Mouse (Mus musculus): ENCODE results near the gene Lrmp.

The Lrmp gene

DNA sequence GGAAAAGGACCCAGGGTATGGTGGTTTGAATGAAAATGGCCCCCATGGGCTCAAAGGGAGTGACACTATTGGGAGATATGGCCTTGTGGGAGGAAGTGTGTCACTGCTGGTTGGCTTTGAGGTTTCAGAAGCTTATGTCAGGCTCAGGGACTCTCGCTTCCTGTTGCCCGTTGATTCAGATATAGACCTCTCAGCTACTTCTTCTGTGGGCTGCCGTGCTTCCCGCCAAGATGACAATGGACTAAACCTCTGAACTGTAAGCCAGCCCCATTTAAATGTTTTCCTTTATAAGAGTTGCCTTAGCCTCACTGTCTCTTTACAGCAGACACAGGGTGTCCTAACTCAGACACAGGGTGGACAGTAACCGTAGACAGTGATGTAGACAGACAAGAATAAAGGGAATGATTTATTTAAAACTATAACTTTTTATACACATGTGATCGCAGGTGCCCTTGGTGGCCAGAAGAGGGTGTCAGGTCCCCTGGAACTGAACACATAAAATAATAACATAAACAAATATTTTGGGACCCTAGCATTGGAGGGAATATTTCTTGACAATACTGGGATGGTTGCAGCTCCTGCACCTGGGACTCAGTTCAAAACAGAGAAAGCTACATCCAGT lies at the start of gene Lrmp:
Gene Lrmp (plus strand): TSS at position 178 of the 622 bp plus-strand sequence.
- in situ Hi-C loops (cut with MboI, MseI) = no loop called here

- in situ Hi-C loops (cut with MboI, MseI) = no loop called here
Observed at GRCm38 (mm10) chr6:145066416-145066815, 49.0 kb upstream of the Lrmp start.

DNA sequence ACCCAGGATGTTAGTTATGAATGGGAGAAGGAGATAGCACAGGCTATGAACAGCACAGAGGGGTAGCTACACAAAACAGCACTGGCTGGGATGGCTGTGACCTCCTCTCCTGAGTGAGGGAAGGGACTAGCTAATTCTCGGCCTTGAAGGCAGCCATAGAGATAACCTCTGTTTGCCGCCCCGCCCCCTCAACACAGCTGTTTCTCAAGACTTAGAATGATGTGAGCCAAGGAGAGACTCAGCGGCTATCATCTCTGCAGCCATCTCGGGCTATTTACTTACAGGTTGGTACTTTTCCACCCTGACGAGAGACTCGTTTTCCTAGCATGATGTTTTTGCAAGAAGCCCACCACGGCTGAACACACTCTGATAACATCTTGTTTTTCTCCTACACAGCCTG lies 47.8 kb upstream of the Lrmp start:
- in situ Hi-C loops (cut with MboI, MseI) = no loop called here

DNA sequence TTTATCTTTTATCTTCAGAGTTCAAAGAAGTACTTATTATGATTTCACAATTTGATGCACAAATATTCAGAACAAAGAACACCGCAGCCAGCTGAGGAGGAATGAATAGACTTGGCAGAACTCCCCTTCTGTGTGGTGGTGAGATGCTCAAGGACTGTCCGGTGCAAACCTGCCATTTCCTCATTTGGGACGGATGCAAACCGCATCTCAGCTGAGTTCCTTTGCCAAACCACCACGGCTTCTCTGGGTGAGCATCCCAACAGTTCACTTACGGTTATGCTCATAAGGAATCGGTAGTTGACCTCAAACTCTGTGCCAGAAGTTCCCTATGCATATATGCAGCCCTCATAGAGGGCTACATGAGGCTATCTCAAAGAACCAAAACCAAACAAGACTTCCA lies 46.1 kb upstream of the Lrmp start:
- in situ Hi-C loops (cut with MboI, MseI) = no loop called here

DNA sequence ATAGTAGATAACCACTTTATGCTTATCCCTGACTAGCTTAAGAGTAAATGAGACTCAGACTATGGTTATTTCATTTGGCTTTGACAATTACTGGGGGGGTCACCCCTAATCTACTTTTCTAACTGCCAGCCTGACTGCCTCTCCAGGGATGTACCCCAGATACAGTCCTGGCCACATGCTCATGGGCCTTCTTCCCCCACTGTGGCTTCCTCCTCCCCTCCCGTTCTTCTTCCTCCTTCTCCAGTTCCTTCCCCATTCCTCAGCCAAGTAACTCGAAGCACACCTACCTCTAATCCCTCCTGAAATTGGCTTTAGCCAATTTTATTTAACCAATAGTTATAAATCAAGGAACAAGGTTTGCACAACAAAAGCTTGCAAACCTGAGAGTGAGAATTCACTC lies 45.5 kb upstream of the Lrmp start:
- in situ Hi-C loops (cut with MboI, MseI) = no loop called here

DNA sequence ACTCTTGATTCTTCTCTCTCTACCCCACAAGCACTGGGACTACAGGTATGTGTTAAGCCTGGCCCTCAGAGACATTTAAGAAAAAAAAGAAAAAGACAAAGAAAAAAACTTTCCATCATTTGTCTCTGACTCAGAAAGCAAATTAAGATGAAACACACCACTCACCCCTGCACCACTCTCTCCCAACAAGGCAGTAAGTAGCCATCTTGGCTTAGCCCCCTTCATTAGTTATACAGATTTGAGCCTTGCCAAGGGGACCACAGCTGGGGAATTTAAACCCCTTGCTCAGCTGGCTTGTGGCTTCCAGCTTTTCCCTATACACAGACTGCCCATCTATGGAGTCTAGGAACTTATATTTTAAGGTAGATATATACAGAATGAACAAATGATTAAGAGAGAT lies 41.0 kb upstream of the Lrmp start:
- in situ Hi-C loops (cut with MboI, MseI) = no loop called here

DNA sequence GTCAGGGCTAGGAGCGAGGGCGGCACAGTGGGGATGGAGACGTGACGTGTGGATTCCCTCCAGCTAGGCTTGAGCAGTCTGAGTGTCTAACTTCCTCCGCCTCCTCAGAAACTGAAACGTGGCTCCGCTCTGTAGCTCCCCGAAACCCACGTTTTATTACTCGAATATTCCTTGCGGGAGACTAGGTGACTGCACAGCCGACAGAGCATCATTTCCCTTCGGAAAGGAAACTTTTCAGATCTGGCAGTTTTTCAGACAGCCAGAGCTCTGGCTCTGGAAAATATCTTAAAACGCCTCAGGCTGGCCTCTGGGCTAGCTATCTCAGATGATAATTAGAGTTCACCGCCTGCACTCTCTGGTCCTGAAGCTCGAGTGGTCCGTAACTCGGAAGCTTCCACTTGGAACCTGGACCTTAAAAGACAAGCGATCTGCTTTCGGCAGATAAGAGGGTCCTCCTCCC lies 40.3 kb upstream of the Lrmp start:
- in situ Hi-C loops (cut with MboI, MseI) = no loop called here

DNA sequence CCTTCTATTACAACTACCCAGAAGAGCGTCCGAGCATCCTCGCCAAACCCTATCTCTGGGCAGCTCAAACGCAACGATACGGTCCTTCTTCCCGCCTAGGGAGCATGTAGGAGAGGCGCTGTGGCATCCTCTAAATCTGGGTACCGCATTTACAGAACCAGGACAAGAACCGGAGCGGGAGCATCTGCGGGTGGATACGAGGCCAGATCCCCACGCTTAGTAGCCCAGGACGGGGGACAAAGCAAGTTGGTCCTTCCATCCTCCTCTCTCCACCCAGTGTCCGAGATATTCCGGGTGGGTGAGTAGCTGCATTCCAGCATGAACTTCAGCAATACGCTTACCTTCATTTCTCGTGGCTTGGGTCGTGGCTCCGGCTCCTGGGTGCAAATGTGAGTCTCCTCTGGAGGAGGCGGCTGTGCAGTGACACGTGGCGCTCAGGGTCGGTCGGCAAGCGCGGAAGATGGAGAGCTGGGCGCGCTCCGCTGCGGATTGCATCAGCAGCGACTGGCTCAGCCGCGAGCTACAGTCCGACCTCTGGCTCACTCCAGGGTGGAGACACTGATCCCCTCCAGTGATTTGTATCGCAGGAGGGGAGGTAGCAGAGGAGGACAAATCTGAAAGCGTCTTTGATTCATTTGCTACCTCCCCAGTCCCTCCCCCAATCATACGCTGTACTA lies 39.8 kb upstream of the Lrmp start, which contains the start of gene Bcat1:
Gene Bcat1 (minus strand): TSS at position 637 of the 677 bp plus-strand sequence.
- in situ Hi-C loops (cut with MboI, MseI) = no loop called here

GRCm38 (mm10) chr6:145076286-145076685 lies 39.2 kb upstream of the Lrmp start:
- in situ Hi-C loops (cut with MboI, MseI) = no loop called here

DNA sequence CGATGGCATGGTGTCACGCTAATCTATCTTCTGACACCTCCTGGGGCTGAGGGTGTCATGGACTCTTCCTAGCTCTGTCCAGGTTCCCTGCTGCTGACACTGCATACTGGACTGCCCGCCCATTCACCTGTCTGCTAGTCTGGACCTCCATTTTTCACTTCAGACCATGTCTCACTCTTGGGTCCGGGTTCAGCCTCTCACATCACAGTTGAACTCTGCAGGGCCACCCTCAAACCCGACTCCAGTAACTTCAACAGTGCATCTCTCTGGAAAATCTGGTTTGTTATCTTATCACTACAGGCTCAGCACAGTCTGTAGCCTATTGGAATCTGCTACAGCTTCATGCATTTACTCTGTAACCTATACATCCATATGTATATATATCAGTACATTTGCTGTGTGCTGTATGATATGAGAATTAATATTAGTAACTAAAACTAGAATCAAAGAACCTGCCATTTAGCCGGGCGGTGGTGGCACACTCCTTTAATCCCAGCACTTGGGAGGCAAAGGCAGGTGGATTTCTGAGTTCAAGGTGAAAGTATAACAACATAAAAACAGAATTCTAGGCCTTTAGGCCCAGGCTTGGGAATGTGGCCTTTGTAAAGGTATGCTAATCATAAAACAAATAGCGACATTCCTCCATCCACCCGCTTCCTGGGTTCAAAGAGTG lies 36.2 kb upstream of the Lrmp start:
- in situ Hi-C loops (cut with MboI, MseI) = no loop called here

DNA sequence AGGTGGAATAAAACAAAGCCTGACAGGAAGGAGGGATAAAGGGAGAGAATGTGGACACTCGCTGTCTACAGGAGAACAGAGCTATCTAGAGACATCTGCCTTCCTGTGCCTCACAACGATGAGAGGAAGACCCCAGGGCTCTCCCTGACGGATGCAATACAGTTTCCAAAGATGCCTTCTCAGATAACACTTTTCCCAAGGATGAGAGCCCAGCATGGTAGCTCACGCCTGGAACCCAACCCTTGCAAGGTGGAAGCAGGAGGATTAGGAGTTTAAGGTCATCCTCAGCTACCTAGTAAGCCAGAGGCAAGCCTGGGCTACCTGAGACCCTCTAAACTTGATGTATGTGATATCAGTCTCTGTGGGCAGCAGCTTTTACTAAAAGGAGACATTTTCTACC lies 33.7 kb upstream of the Lrmp start:
- in situ Hi-C loops (cut with MboI, MseI) = no loop called here

GRCm38 (mm10) chr6:145084343-145085117 lies 30.9 kb upstream of the Lrmp start:
- in situ Hi-C loops (cut with MboI, MseI) = loop anchor here (5.0 kb wide), 1 partner anchor 88 kb away; no protein-coding TSS in a partner anchor

GRCm38 (mm10) chr6:145088451-145089113 lies 26.9 kb upstream of the Lrmp start:
- in situ Hi-C loops (cut with MboI, MseI) = loop anchor here (5.0 kb wide), 1 partner anchor 84 kb away; no protein-coding TSS in a partner anchor

DNA sequence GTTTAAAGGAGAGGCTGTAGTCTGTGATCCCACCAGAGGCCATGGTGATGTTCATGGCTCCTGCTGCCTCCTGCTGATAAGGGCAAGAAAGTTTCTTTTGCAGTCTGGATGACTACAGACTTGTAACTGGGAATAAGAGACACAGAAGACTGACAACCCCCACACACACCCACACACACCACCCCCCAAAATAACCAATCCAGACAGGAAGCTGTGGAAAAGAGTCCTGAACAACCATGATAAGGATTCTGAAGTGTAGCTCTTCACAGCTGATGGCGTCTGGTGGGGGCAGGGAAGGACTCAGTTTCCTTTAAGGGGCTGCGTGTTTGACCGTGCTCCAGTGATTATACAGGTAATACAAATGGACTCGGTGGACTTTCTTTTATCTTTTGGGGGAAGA lies 26.1 kb upstream of the Lrmp start:
- in situ Hi-C loops (cut with MboI, MseI) = loop anchor here (5.0 kb wide), 1 partner anchor 83 kb away; no protein-coding TSS in a partner anchor

DNA sequence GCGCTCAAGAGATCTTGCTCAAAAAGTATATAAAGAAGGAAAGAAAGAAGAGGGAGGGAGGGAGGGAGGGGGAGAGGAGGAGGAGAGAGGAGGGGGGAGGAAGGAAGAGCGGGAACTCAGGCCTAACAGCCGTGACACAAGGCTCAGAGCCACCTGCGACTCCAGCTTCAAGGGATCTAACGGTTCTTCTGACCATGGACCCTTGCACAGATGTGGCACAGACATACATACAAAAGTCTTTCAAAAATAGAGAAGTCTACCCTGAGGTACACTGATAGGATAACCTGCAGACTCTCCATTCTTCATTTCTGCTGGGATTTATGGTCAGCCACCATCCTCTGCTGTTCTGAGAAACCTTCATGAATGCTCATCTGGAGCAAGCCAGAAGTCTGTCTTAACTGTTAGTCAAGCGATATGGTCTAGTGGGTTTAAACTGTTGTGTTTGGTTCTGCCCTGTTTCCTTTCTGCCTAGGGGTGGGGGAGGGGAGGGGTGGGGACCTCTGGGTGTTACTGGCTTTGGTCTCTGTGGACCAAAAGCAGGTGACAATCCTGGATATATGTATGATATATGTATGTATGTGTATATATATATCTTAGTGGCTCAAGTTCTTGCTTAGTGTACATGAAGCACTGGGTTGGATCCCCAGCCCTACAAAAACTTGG lies 25.1 kb upstream of the Lrmp start:
- in situ Hi-C loops (cut with MboI, MseI) = loop anchor here (5.0 kb wide), 1 partner anchor 42 kb away; no protein-coding TSS in a partner anchor

DNA sequence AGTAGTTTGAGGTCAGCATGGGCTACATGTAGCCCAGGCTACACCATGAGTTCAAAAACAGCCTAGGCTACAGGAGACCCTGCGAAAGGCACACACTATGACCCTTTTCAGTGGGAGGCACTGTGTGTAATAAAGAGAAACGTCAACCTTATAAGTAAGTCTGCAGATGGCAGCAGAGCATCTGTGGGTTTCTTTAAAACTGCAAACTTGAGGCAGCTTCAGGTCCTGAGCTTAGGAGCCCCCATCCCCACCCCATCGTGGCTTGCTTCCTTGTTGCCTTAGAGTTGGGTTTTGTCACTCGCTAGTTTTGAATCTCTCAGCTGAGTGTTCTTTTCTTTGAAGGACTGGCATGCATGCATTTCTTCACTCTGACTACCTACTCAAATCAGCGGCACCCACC lies 24.5 kb upstream of the Lrmp start:
- in situ Hi-C loops (cut with MboI, MseI) = loop anchor here (5.0 kb wide), 1 partner anchor 41 kb away; no protein-coding TSS in a partner anchor

GRCm38 (mm10) chr6:145091998-145092397 lies 23.5 kb upstream of the Lrmp start:
- in situ Hi-C loops (cut with MboI, MseI) = loop anchor here (5.0 kb wide), 1 partner anchor 40 kb away; no protein-coding TSS in a partner anchor

DNA sequence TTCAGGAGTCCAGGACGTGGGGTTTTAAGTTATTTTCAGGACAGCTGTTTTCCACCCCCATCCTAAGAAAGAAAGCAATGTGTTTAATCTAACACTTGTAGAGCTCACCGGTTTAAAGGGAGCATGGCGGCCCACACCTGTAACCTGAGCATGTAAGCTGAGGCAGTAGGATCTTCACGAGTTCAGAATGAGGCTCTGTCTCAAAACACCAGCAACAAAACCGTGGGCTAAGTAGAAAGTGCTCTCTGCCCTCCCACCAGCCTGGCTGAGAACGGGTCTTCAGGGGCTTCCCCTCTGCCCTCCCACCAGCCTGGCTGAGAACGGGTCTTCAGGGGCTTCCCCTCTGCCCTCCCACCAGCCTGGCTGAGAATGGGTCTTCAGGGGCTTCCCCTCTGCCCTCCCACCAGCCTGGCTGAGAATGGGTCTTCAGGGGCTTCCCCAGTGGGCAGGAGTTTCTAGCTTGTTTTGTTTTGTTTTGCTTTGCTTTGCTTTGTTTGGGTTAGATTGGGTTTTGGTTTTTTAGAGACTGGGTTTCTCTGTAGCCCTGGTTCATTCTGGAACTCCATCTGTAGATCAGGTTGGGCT lies 22.3 kb upstream of the Lrmp start:
- in situ Hi-C loops (cut with MboI, MseI) = loop anchor here (5.0 kb wide), 1 partner anchor 39 kb away; no protein-coding TSS in a partner anchor

DNA sequence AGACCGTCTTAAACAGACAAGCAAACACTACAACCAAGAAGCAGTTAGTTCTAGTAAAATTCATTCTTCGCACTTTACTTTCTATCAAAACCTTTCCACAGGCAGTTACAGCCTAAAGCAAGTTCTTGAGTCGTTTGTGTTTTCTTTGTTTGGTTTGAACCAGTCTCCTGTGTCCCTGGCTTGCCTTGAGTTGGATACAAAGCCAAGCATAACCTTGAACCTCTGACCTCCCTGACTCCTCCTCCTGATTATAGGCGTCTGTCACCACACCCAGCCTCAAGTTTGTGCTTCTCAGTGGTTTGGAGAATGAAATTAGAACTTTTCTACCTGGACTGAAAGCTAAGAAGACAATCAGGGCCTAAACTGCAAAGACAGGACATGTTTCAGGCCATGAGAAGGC lies 21.0 kb upstream of the Lrmp start:
- in situ Hi-C loops (cut with MboI, MseI) = loop anchor here (5.0 kb wide), 1 partner anchor 38 kb away; no protein-coding TSS in a partner anchor

GRCm38 (mm10) chr6:145100923-145101322 lies 14.5 kb upstream of the Lrmp start:
- in situ Hi-C loops (cut with MboI, MseI) = no loop called here

Measured in T-helper 2 cell (primary cell).